ENCODE assay signal across 8 mouse cellular contexts in genomic region chr6:39376775-39377174, GRCm38 (mm10). TPM values are rescaled to one million over a fixed set of nuclear protein-coding genes. Genes with fewer than 3 reads are reported as not detected.
A peak's percentile ranks its signal among the peaks of the same experiment; 100 is the strongest.
DNase-seq lines count a peak whose midpoint lies in the region; ATAC-seq and TF ChIP-seq lines count a peak whose summit lies in the region.

No protein-coding gene starts in this region.

- H3K27me3 ChIP-seq in heart, embryonic 10.5 days (ENCODE audit: insufficient read depth, poor library complexity, severe bottlenecking) = peaks cover 6% of the 10 kb centered on the region; the same call in 1 of the 2 replicates
- no peaks in the 10 kb centered on the region for H3K27me3 ChIP-seq in C2C12 (ENCODE audit: control insufficient read depth, insufficient read depth, insufficient read length)
- peaks cover 5% of the 10 kb centered on the region; the same call in 1 of the 2 replicates for H3K27me3 ChIP-seq in forebrain, embryonic 15.5 days
- peaks cover 63% of the 10 kb centered on the region for H3K27me3 ChIP-seq in liver, embryonic 15.5 days

- peaks cover 9% of the 10 kb centered on the region for H3K4me1 ChIP-seq in heart, embryonic 10.5 days
- peaks cover 17% of the 10 kb centered on the region for H3K4me1 ChIP-seq in forebrain, embryonic 15.5 days
- H3K4me1 ChIP-seq in liver, embryonic 15.5 days (replicated peaks) = peaks cover 27% of the 10 kb centered on the region

- H3K4me3 ChIP-seq in heart, embryonic 10.5 days = peak overlapping the region; percentile 97
- peak overlapping the region; percentile 82 for H3K4me3 ChIP-seq in C2C12 (ENCODE audit: insufficient read depth, poor library complexity, severe bottlenecking)
- H3K4me3 ChIP-seq in forebrain, embryonic 15.5 days = peak overlapping the region; percentile 93
- peak overlapping the region; percentile 87 for H3K4me3 ChIP-seq in liver, embryonic 15.5 days (replicated peaks)

- H3K9ac ChIP-seq in forebrain, embryonic 15.5 days (replicated peaks) = peak overlapping the region; percentile 93
- peak overlapping the region; percentile 81 for H3K9ac ChIP-seq in liver, embryonic 15.5 days

- H3K27ac ChIP-seq in heart, embryonic 10.5 days = peak overlapping the region; percentile 94
- no peak overlapping the region for H3K27ac ChIP-seq in forebrain, embryonic 15.5 days (replicated peaks)
- H3K27ac ChIP-seq in liver, embryonic 15.5 days (replicated peaks) = no peak overlapping the region

- H3K9me3 ChIP-seq in heart, embryonic 10.5 days = no peaks in the 10 kb centered on the region
- no peaks in the 10 kb centered on the region for H3K9me3 ChIP-seq in forebrain, embryonic 15.5 days
- H3K9me3 ChIP-seq in liver, embryonic 15.5 days (replicated peaks) = no peaks in the 10 kb centered on the region

- peak overlapping the region; percentile 96 for H3ac ChIP-seq in C2C12 (ENCODE audit: control insufficient read depth, insufficient read length, low read depth)

- peak overlapping the region; percentile 63 for H3K4me2 ChIP-seq in forebrain, embryonic 15.5 days (replicated peaks)
- H3K4me2 ChIP-seq in liver, embryonic 15.5 days = peak overlapping the region; percentile 97

- peaks cover 14% of the 10 kb centered on the region for H3K36me3 ChIP-seq in heart, embryonic 10.5 days
- peaks cover 4% of the 10 kb centered on the region for H3K36me3 ChIP-seq in C2C12 (ENCODE audit: control insufficient read depth, insufficient read depth)
- 0 out of 2 replicates have a peak, but pooled peaks cover 6% of the 10 kb centered on the region for H3K36me3 ChIP-seq in forebrain, embryonic 15.5 days
- H3K36me3 ChIP-seq in liver, embryonic 15.5 days (replicated peaks) = no peaks in the 10 kb centered on the region

- peaks cover 21% of the 10 kb centered on the region for H3K79me2 ChIP-seq in C2C12 (ENCODE audit: control insufficient read depth, insufficient read depth)

- ATAC-seq in forebrain, embryonic 15.5 days (replicated peaks) = no peak
- no peak for ATAC-seq in liver, embryonic 15.5 days (ENCODE audit: insufficient read depth)

- no peak for DNase-seq in heart, embryonic 10.5 days (ENCODE audit: low spot score)
- DNase-seq in heart, adult 8-10 months (ENCODE audit: low spot score) = no peak
- no peak for DNase-seq in layer of hippocampus, postnatal 36 days
- DNase-seq in T-cell, adult 2 months (ENCODE audit: low spot score) = no peak
- no peak for DNase-seq in left cerebral cortex, adult 9 months (ENCODE audit: low spot score in 2 of 2)

- no peaks in the 10 kb centered on the region for H3K79me3 ChIP-seq in C2C12 (ENCODE audit: low read depth)

- 23% methylated on average over 9 of the region's 9 CpGs for WGBS in heart, embryonic 10.5 days
- WGBS in forebrain, embryonic 15.5 days = 26% methylated on average over 9 of the region's 9 CpGs
- WGBS in liver, embryonic 15.5 days (ENCODE audit: insufficient replicate concordance) = 20% methylated on average over 9 of the region's 9 CpGs

- TF ChIP-seq CTCF in C2C12 (IDR thresholded peaks at IDR 0.05; ENCODE audit: control insufficient read depth, insufficient read depth, insufficient read length) = no peak

TF ChIP-seq in C2C12, 6 proteins besides CTCF, POLR2A, EP300 and RAD21:
- TF ChIP-seq FOSL1 (IDR thresholded peaks at IDR 0.05; ENCODE audit: insufficient read depth, low read length, poor library complexity, severe bottlenecking) = no peak
- no peak for TF ChIP-seq USF1 (IDR thresholded peaks at IDR 0.05; ENCODE audit: low read depth)
- TF ChIP-seq MYOD1 (IDR thresholded peaks at IDR 0.05; ENCODE audit: control insufficient read depth, insufficient read length, low read depth) = no peak
- no peak for TF ChIP-seq CEBPB (IDR thresholded peaks at IDR 0.05; ENCODE audit: low read depth)
- no peak for TF ChIP-seq MAX (IDR thresholded peaks at IDR 0.05)
- no peak for TF ChIP-seq MYOG (IDR thresholded peaks at IDR 0.05; ENCODE audit: control insufficient read depth, extremely low read depth, insufficient read length)
TF ChIP-seq in C2C12: peak in this region for 0.

RNA-seq across cellular contexts. Expression of gene Slc37a3, which starts 0.7 kb away (rescaled TPM):
- polyA plus RNA-seq in heart, embryonic 10.5 days (2016; fragmentation: Nextera tagmentation; extraction: Ambion mirVana) = 39.9 and 41.7 TPM in 2 replicates
- 10 to 100 TPM; 18.9 to 25.0 (median 19.7) TPM for total RNA-seq in heart, adult 8-10 months (2022)
- 18.6 TPM for polyA plus RNA-seq in C2C12 (2012; fragmentation: generic; extraction: Trizol)
- polyA plus RNA-seq in forebrain, embryonic 15.5 days (2015; fragmentation: Nextera tagmentation; extraction: Ambion mirVana) = 60.4 and 69.5 TPM in 2 replicates
- 9.1 and 9.3 TPM in 2 replicates for polyA plus RNA-seq in liver, embryonic 15.5 days (2015; fragmentation: Nextera tagmentation; extraction: Ambion mirVana)
- total RNA-seq in layer of hippocampus, postnatal 36 days (2021) = 10 to 100 TPM; 73.8 to 84.2 TPM

RNA-seq across cellular contexts. Expression of gene Rab19, which starts 4.2 kb away (rescaled TPM):
- polyA plus RNA-seq in heart, embryonic 10.5 days (2016; fragmentation: Nextera tagmentation; extraction: Ambion mirVana) = 0.53 and 0.54 TPM in 2 replicates
- under 1 TPM in 3 of 4 experiments, not detected in 1; 0.29 to 0.75 (median 0.44) TPM for total RNA-seq in heart, adult 8-10 months (2022)
- polyA plus RNA-seq in C2C12 (2012; fragmentation: generic; extraction: Trizol) = not detected
- polyA plus RNA-seq in forebrain, embryonic 15.5 days (2015; fragmentation: Nextera tagmentation; extraction: Ambion mirVana) = 0.15 and 0.20 TPM in 2 replicates
- 0.28 and 0.37 TPM in 2 replicates for polyA plus RNA-seq in liver, embryonic 15.5 days (2015; fragmentation: Nextera tagmentation; extraction: Ambion mirVana)
- not detected for total RNA-seq in layer of hippocampus, postnatal 36 days (2021)

RNA-seq across cellular contexts. Expression of gene Mkrn1, which starts 43.5 kb away (rescaled TPM):
- 33.0 and 34.2 TPM in 2 replicates for polyA plus RNA-seq in heart, embryonic 10.5 days (2016; fragmentation: Nextera tagmentation; extraction: Ambion mirVana)
- 10 to 100 TPM; 32.5 to 68.0 (median 39.8) TPM for total RNA-seq in heart, adult 8-10 months (2022)
- polyA plus RNA-seq in C2C12 (2012; fragmentation: generic; extraction: Trizol) = 30.9 TPM
- 220 and 247 TPM in 2 replicates for polyA plus RNA-seq in forebrain, embryonic 15.5 days (2015; fragmentation: Nextera tagmentation; extraction: Ambion mirVana)
- polyA plus RNA-seq in liver, embryonic 15.5 days (2015; fragmentation: Nextera tagmentation; extraction: Ambion mirVana) = 229 and 259 TPM in 2 replicates
- total RNA-seq in layer of hippocampus, postnatal 36 days (2021) = 100 to 1,000 TPM; 127 to 136 TPM
